Mouse (Mus musculus) cerebellum, adult 2 months (tissue): ENCODE data around the gene Tec.

Source experiments
- CTCF ChIP-seq: fragments of 200-500 bp; IDR thresholded peaks from 2 replicates; pipeline ENCODE4 v1.5.1; 2011; ENCODE audit warnings: low read depth, mild to moderate bottlenecking, control low read depth, low read length, moderate library complexity, borderline replicate concordance; ENCODE audit not compliant: insufficient read depth
- POLR2A ChIP-seq: fragments of 200-500 bp; IDR thresholded peaks from 2 replicates; pipeline ENCODE4 v1.6.1; 2011; ENCODE audit warnings: low read length, control low read depth, borderline replicate concordance; ENCODE audit not compliant: insufficient read depth

DNA sequence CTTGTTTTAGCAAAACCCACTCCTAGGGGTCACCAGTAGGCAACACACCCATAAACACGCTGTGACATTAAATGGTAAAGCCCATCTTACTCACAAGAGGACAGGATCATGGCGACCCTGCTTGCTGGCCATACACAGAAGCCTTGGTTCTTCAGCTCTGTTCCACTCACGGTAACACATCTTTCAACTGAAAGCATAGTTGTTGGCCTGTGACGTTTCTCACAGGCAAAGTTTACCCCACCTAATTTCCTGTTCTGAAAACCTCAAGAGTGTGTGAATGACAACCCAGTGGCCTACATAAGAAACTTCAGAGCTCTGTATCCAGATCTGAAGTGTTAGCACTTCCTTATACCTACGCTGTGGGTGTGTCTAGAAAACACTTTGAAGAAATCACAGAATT lies 115.7 kb downstream of the Tec start, which contains the start of gene Txk:
- TF ChIP-seq CTCF (no peak), POLR2A (no peak)
